Mouse (Mus musculus) embryo, embryonic 11.5 days (tissue): Measurements from ENCODE around the gene Adgre5.

Experiments used
- DNase-seq: peaks from one replicate; pipeline ENCODE4 v3.0.0-alpha.2; 2012; ENCODE audit warnings: low read depth, low spot score

The Adgre5 gene

GRCm38 (mm10) chr8:83693609-83694236, 47.4 kb downstream of the Adgre5 start:
- no peak for DNase-seq

GRCm38 (mm10) chr8:83689264-83689663, 51.9 kb downstream of the Adgre5 start:
- DNase-seq = no peak

- DNase-seq = no peak
These were observed 56.6 kb downstream of the Adgre5 start for GRCm38 (mm10) chr8:83684517-83684916.

GRCm38 (mm10) chr8:83681099-83681498, 60.0 kb downstream of the Adgre5 start:
- DNase-seq = no peak

GRCm38 (mm10) chr8:83680603-83681002, 60.5 kb downstream of the Adgre5 start:
- DNase-seq = no peak

- DNase-seq = no peak
These were observed 61.3 kb downstream of the Adgre5 start for GRCm38 (mm10) chr8:83679866-83680265.

- DNase-seq = no peak
These were observed 66.6 kb downstream of the Adgre5 start for GRCm38 (mm10) chr8:83674497-83674896.
